38 mouse cellular contexts compared by ENCODE assay signal in the genomic region with DNA sequence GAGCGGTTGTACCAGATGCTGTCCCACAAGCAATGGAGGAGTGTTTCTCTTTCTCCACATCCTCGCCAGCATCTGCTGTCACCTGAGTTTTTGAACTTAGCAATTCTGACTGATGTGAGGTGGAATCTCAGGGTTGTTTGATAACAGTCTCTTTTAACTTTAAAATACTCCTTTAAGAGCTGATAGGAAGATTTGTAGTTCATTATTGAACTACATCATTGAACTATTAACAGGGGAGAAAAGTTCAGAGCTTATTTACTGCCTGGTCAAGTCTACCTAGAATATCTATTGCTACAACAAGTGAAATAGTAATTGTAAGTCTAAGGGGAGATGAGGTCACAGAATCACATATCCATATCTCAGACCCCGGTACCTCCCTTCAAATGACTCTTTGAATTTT. TPM values are rescaled to one million over a fixed set of nuclear protein-coding genes. Genes with fewer than 3 reads are reported as not detected.
"Had no signal": no experiment of that assay in that cellular context is flagged by ENCODE, and none has a peak within 500 bp of the region (broad histone marks: within the 10 kb centered on the region; RNA-seq: fewer than 3 reads in every experiment).

A gene (plus strand): TSS at position 301 of the 400 bp plus-strand sequence.

- H3K27ac ChIP-seq: left cerebral cortex, adult 2 months; limb, embryonic 10.5 days; limb, embryonic 12.5 days; limb, embryonic 13.5 days; limb, embryonic 15.5 days; liver, embryonic 12.5 days; liver, embryonic 13.5 days; liver, embryonic 14.5 days; liver, embryonic 15.5 days; lung, embryonic 15.5 days; macrophage; midbrain, embryonic 10.5 days; midbrain, embryonic 12.5 days; midbrain, embryonic 13.5 days; midbrain, embryonic 15.5 days had no signal

- H3K4me3 ChIP-seq: left cerebral cortex, adult 2 months; limb, embryonic 10.5 days; limb, embryonic 12.5 days; limb, embryonic 13.5 days; limb, embryonic 15.5 days; liver, embryonic 12.5 days; liver, embryonic 13.5 days; liver, embryonic 15.5 days; lung, embryonic 15.5 days; megakaryocyte, embryonic 14.5 days; midbrain, embryonic 10.5 days; midbrain, embryonic 12.5 days; midbrain, embryonic 13.5 days; midbrain, embryonic 15.5 days; myocyte had no signal

- H3K4me1 ChIP-seq: limb, embryonic 10.5 days; limb, embryonic 12.5 days; limb, embryonic 13.5 days; limb, embryonic 15.5 days; liver, embryonic 12.5 days; liver, embryonic 13.5 days; liver, embryonic 15.5 days; lung, embryonic 15.5 days; megakaryocyte, embryonic 14.5 days; midbrain, embryonic 10.5 days; midbrain, embryonic 12.5 days; midbrain, embryonic 13.5 days; midbrain, embryonic 15.5 days had no signal

- DNase-seq: left cerebral cortex, postnatal 4 days; liver; liver, embryonic 13.5 days; liver, postnatal 0 days; lung, adult 18-20 months; lung, adult 2 months; lung, embryonic 14.5 days; lung, postnatal 10 days; lung, postnatal 14 days; lung, postnatal 36 days; lung, postnatal 4 days; midbrain, embryonic 14.5 days had no signal

- H3K36me3 ChIP-seq: limb, embryonic 10.5 days; limb, embryonic 12.5 days; limb, embryonic 13.5 days; limb, embryonic 15.5 days; liver, embryonic 12.5 days; liver, embryonic 13.5 days; liver, embryonic 15.5 days; lung, embryonic 15.5 days; midbrain, embryonic 10.5 days; midbrain, embryonic 12.5 days; midbrain, embryonic 13.5 days; midbrain, embryonic 15.5 days had no signal

- H3K27me3 ChIP-seq: limb, embryonic 12.5 days; limb, embryonic 13.5 days; limb, embryonic 15.5 days; liver, embryonic 12.5 days; liver, embryonic 13.5 days; liver, embryonic 15.5 days; lung, embryonic 15.5 days; megakaryocyte, embryonic 14.5 days; midbrain, embryonic 12.5 days; midbrain, embryonic 13.5 days; midbrain, embryonic 15.5 days had no signal

RNA-seq across cellular contexts. Expression of the gene that starts here (rescaled TPM):
- polyA plus RNA-seq: limb, embryonic 10.5 days; limb, embryonic 11.5 days; limb, embryonic 12.5 days; limb, embryonic 13.5 days; limb, embryonic 14.5 days; limb, embryonic 15.5 days; liver, adult 2 months; liver, embryonic 11.5 days; liver, embryonic 12.5 days; liver, embryonic 13.5 days; liver, embryonic 14.5 days; liver, embryonic 15.5 days; liver, embryonic 16.5 days; liver, postnatal 0 days; lung, adult 2 months; lung, embryonic 14.5 days; lung, embryonic 15.5 days; lung, embryonic 16.5 days; lung, postnatal 0 days; macrophage; midbrain, embryonic 10.5 days; midbrain, embryonic 11.5 days; midbrain, embryonic 12.5 days; midbrain, embryonic 13.5 days; midbrain, embryonic 14.5 days; midbrain, embryonic 15.5 days; midbrain, embryonic 16.5 days; midbrain, postnatal 0 days; myocyte had no signal
